Mouse (Mus musculus) c-Kit-positive CD71-negative TER-119-negative erythroid progenitor cells, embryonic 14.5 days (primary cell): ENCODE data around the gene Btbd1.

Experiments
- DNase-seq: peaks from one replicate; pipeline ENCODE4 v3.0.0-alpha.2; 2013; ENCODE audit warnings: low read depth

Btbd1 gene

GRCm38 (mm10) chr7:81829379-81829894 is at the start of gene Btbd1:
Gene Btbd1 (minus strand): TSS chr7:81829431.
- no peak for DNase-seq

- no peak for DNase-seq
Observed at GRCm38 (mm10) chr7:81875372-81875771, 46.1 kb upstream of the Btbd1 start.

- no peak for DNase-seq
Observed at GRCm38 (mm10) chr7:81874636-81875035, 45.4 kb upstream of the Btbd1 start.

- DNase-seq: no peak
Observed at GRCm38 (mm10) chr7:81873807-81874206, 44.6 kb upstream of the Btbd1 start.

DNA sequence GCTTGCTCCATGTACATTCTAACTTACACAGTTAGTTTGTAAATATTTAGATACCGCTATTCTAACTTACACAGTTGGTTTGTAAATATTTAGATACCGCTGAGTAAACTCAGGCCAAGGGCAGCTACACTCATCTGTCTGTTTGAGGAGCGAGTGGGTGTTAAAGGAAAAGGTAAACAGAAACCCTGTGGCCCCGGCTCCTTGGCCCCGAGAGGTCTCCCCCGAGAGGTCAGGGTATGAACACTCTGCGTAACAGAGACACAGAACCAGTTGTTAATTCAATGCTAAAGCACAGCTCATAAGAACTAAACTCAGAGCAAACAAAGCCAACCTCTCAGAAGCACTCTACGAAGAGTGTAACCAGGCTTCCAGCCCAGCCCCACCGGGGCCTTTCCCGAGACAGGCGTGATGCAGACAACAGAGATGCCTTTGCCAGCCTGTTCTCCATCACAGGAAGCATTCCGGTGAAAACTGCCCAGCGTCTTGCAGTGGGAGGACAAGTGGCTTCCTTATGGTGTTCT is 43.3 kb upstream of the Btbd1 start:
- DNase-seq: no peak

GRCm38 (mm10) chr7:81868158-81868557 is 38.9 kb upstream of the Btbd1 start:
- peak; percentile 45 for DNase-seq

DNA sequence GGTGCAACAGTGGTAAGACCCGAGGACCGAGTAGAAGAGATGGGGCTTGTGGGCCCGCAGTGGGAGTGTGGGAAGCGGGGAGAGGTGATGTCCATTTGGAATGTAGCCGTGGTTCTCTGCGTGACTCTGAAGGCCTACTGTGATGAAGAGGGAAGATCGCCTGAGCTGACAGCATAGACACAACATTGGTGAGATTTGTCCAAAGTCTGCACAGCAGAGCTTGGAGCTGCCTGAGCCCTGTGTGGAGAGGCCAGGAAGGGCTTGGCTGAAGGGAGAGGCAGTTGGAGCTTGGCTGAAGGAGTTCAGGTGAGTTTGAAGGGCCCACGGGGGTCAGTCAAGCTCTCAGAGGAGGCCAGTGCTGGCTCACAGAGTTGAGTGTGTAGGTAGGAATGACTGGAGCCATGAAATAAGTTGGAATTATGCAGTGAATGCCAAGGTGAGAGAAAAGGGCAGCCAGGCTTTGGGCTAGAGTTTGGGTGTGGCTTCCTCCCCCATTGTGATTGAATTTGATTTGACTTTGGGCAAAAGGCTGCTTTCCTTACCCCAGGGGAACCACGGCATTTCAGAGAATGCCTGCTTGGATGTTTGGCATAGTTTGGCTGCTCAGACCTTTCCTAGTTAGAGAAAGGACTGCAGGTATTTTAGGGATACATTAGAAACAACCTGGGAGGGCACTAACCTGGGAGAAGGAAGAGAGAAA is 38.1 kb upstream of the Btbd1 start:
- DNase-seq: no peak

DNA sequence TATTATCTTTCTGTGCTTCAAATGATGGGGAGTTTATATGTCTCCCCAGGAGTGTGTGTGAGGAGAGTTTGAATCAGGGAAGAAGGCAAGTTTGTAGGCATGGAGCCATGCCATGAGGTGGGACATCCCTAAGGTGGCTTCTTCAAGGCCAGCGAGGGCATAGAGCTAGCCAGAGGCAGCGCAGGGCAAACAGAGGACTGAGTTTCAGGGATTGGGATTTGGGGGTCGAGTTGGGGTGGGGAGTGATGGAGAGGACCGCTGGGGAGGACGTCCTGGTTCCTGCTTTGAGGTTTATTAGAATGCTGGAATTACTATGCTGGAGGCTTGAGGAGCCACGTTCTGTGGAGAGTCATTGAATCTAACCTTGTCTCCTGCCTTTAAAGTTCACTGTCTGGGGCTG is 36.7 kb upstream of the Btbd1 start:
- DNase-seq: no peak

DNA sequence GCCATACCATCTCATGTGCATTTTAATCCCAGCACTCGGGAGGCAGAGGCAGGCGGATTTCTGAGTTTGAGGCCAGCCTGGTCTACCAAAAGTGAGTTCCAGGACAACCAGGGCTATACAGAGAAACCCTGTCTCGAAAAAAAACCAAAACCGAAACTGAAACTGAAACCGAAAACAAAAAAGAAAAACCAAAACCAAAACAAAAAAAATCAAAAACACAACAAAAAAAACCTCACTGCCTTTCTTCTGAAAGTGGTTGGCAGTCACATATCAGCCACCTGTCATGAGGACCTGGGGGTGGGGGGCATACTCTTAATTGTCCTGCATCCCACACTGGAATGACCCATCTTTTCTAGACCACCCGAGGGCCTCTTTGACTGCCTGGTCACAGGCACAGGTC is 35.3 kb upstream of the Btbd1 start:
- DNase-seq: no peak

- peak; percentile 58 for DNase-seq
Observed at GRCm38 (mm10) chr7:81862587-81863583, 33.7 kb upstream of the Btbd1 start.

DNA sequence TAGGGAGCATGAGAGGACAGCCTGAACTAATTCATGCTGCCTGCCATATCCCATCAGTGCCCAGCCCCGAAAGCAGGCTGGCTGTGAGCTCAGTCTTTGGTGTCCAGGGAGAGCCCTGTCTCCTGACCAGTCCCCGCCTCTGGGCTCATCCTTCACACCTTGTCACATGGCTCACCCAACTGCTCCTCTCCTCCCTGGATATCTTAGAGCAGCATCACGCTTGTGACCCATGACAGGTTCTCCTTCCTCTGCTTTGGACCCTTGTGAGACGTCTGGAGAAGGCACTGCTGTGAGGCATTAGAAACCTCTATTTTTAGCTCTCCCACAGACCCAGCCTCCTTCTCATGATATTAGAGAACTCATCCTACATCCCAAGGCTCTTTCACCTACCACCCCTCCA is 32.7 kb upstream of the Btbd1 start:
- DNase-seq: no peak

GRCm38 (mm10) chr7:81861461-81861860 is 32.2 kb upstream of the Btbd1 start:
- no peak for DNase-seq

DNA sequence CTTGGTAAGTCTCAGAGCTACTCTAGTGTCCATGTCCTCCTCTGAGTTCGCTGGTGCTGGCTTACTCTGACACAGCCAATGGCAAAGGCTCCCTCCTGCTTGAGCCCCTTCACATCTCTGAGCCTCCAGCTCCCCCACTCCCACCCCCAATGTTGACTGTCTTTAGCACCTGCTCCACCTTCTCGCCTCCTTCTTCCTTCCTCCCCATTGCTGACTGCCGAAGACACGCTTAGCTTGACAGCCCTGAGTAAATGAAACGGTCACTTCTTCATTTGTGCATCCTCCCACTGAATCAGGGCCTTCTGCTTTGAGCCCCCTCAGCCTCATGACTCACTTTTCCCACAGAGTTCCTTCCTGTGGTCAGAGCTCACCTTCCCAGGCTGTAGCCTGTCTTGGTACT is 31.8 kb upstream of the Btbd1 start:
- DNase-seq: peak; percentile 38

DNA sequence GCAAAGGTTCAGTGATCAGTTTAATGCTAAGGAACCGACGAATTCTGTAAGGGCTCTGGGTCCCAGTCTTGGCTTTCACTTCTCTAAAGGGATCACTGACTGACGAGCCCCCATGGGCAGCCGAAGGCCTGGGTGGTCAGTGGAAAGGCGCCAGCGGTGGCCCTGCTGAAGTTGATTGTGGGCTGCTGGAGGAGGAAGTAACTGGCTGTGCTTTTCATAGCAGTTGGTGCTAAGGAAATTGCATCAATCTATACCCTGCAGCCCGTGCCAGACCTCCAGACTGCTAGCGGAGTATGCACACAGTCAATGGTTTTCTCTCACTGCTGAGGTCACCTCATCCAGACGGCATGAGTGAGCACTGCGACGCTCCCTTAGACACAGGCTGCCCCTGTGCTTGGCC is 30.8 kb upstream of the Btbd1 start:
- peak; percentile 43 for DNase-seq

DNA sequence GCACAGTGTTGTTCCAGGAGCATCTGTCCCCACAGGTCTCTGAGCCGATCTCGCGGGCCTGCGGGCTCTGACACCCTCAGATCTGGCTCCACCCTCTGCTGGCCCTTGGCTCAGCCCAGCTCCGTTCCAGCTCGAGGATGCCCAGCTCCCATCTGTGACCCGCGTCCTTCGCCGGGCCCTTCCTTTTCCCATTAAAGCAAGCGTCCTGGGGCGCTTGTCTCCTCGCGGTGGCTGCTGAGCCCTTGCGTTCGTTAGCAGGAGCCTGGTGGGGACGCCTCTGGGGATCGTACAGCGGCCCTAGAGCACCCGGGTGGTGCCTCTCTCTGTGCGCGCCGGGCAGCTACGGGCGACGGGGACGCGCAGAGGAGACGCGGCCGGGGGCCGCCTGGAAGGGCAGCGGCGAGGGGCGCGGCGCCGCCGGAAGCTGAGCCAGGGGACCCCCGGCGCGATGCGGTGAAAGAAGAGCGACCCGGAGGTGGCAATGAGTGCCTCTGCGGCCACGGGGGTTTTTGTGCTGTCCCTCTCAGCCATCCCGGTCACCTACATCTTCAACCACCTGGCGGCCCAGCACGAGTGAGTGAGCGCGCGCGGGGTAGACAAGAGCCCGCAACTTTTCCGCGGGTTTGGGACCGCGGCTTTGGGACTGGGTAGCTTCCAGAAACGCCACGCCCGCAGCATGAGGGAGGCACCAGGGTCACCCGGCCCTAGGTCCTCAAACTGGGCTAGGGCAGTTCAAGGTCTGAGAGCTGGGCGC is 29.9 kb upstream of the Btbd1 start, which contains the start of gene Tm6sf1:
Gene Tm6sf1 (plus strand): TSS at position 34 of the 754 bp plus-strand sequence.
- no peak for DNase-seq

- DNase-seq: no peak
Observed at GRCm38 (mm10) chr7:81858236-81858635, 29.0 kb upstream of the Btbd1 start.

DNA sequence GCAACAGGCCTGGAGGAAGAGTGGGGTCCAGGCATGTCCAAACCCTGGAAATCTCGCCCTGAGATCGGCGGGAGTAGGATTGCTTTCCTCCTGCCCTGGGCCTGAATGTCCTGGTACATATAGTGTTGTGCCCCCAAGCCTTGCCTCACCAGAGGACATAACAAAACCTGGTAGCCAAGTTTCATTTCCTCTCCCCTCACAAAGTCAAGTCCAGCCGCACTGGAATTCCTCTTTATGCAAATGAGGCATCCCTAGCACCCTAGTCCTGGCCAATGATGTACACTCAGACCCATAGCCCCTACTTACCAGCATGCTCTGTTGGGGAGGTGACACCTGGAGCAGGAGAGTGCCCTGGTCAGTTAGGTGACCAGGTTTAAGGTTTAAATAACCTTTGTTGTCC is 27.0 kb upstream of the Btbd1 start:
- DNase-seq: no peak

GRCm38 (mm10) chr7:81855694-81856093 is 26.5 kb upstream of the Btbd1 start, which contains the start of gene Gm10160:
Gene Gm10160 (minus strand): TSS chr7:81855794.
- DNase-seq: no peak

DNA sequence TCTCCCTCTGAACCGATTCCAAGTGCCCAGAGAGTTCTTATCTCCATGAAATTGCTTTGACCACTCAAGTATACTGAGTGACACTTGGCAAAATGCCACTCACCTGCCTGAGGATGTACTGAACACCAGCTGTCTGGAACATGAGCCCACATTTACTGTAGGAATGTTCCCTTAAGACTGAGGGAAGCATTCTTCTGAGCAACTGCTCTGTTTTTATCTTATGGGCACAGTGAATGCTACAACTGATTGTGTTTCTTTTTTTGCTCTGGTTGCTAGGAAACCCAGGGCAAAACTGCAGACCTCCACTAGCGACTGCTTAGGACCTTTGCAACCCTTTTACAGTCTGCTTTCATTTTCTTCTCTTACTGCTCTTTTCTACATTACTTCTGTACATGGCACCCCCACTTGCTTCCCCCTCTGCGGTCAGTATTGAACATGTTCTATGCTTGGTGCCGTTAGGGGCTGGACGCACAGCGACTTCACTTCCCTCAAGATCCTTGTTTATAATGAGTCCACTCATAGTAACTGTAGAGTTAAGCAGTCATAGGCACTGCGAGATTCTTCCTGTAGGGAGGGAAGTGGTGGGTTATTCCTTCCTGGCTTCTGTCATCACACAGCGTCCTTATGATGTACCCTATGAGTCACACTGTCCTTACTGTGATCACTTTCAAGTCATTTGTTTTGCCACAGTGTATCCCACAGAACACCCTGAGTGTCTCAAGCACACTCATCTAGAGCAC is 25.5 kb upstream of the Btbd1 start:
- DNase-seq: no peak

- DNase-seq: no peak
Observed at GRCm38 (mm10) chr7:81851706-81852105, 22.5 kb upstream of the Btbd1 start.

- DNase-seq: no peak
Observed at GRCm38 (mm10) chr7:81850171-81850570, 20.9 kb upstream of the Btbd1 start.
